Mouse (Mus musculus) heart, embryonic 13.5 days (tissue): ENCODE data around the gene Sae1. TPM values are rescaled to one million over a fixed set of nuclear protein-coding genes. Genes with fewer than 3 reads are reported as not detected.
A peak's percentile ranks its signal among the peaks of the same experiment; 100 is the strongest.
"Not testable (repeated sequence)": the region's sequence is repeated elsewhere in the genome, so short reads cannot be mapped to it uniquely, and the experiment has no call there.

Source experiments
- ATAC-seq: fragments of 200-750 bp; cut with Nextera tagmentation; 2 replicates; pipeline ENCODE4 v1.8.0; 2017; ENCODE audit warnings: moderate TSS enrichment; ENCODE audit not compliant: insufficient number of reproducible peaks, low FRiP score, low TSS enrichment; ENCODE audit errors: extremely low read depth
- H3K27ac ChIP-seq: fragments of 300-500 bp; sonication (generic); replicated peaks from 2 replicates; pipeline ENCODE4 v1.5.1; 2015; ENCODE audit warnings: moderate library complexity, mild to moderate bottlenecking, inconsistent platforms
- H3K27me3 ChIP-seq: fragments of 300-500 bp; sonication (generic); replicated peaks from 2 replicates; pipeline ENCODE4 v1.6.1; 2015; ENCODE audit warnings: mild to moderate bottlenecking, inconsistent platforms
- H3K36me3 ChIP-seq: fragments of 300-500 bp; sonication (generic); 2 replicates; pipeline ENCODE4 v1.6.1; 2015; ENCODE audit warnings: mild to moderate bottlenecking, inconsistent platforms
- H3K4me1 ChIP-seq: fragments of 300-500 bp; sonication (generic); 2 replicates; pipeline ENCODE4 v1.6.1; 2015; ENCODE audit warnings: inconsistent platforms
- H3K4me2 ChIP-seq: fragments of 300-500 bp; sonication (generic); 2 replicates; pipeline ENCODE4 v1.6.1; 2015; ENCODE audit warnings: inconsistent platforms, mild to moderate bottlenecking, moderate library complexity
- H3K4me3 ChIP-seq: fragments of 300-500 bp; sonication (generic); 2 replicates; pipeline ENCODE4 v1.5.1; 2015; ENCODE audit warnings: moderate library complexity, mild to moderate bottlenecking, inconsistent platforms
- H3K9ac ChIP-seq: fragments of 300-500 bp; sonication (generic); 2 replicates; pipeline ENCODE4 v1.6.1; 2015; ENCODE audit warnings: inconsistent platforms, mild to moderate bottlenecking, moderate library complexity
- H3K9me3 ChIP-seq: fragments of 300-500 bp; sonication (generic); 2 replicates; pipeline ENCODE4 v1.6.1; 2016; ENCODE audit warnings: inconsistent platforms
- WGBS: fragments of 180-500 bp; shearing (Covaris S2); methylation state at CpG from one replicate; pipeline ENCODE4 v1.1.7; 2015; ENCODE audit warnings: mixed read lengths; 5-methylcytosine and 5-hydroxymethylcytosine counted together
- polyA plus RNA-seq: library from polyadenylated mRNA; unstranded; fragments of >200 nt; fragmentation: Nextera tagmentation; extraction: Ambion mirVana; gene quantifications from 2 replicates; pipeline ENCODE4 v1.2.1, GENCODE M21; 2015

The Sae1 gene
- polyA plus RNA-seq, 1 experiment from 2014 or later = 210 TPM

- Histone ChIP-seq H3K27me3 (no peaks in the 10 kb centered on the region), H3K4me1 (peaks cover 45% of the 10 kb centered on the region), H3K36me3 (0 out of 2 replicates have a peak, but pooled peaks cover 2% of the 10 kb centered on the region), H3K4me2 (peak overlapping the region; percentile 92), H3K9ac (peak overlapping the region; percentile 100), H3K9me3 (no peaks in the 10 kb centered on the region), H3K27ac (peak overlapping the region; percentile 100), H3K4me3 (peak overlapping the region; percentile 95)
- no peak for ATAC-seq
- under 1% methylated on average over 17 of the region's 17 CpGs for WGBS
Measured at GRCm38 (mm10) chr7:16401991-16402431, 14.4 kb upstream of the Sae1 start.

GRCm38 (mm10) chr7:16400689-16401611 lies 13.3 kb upstream of the Sae1 start, which contains the start of gene Zc3h4:
Gene Zc3h4, plus strand, starts transcription at chr7:16400910.
- under 1% methylated on average over 79 of the region's 85 CpGs for WGBS
- no peaks in the 10 kb centered on the region for H3K36me3 ChIP-seq
- H3K27me3 ChIP-seq = no peaks in the 10 kb centered on the region

DNA sequence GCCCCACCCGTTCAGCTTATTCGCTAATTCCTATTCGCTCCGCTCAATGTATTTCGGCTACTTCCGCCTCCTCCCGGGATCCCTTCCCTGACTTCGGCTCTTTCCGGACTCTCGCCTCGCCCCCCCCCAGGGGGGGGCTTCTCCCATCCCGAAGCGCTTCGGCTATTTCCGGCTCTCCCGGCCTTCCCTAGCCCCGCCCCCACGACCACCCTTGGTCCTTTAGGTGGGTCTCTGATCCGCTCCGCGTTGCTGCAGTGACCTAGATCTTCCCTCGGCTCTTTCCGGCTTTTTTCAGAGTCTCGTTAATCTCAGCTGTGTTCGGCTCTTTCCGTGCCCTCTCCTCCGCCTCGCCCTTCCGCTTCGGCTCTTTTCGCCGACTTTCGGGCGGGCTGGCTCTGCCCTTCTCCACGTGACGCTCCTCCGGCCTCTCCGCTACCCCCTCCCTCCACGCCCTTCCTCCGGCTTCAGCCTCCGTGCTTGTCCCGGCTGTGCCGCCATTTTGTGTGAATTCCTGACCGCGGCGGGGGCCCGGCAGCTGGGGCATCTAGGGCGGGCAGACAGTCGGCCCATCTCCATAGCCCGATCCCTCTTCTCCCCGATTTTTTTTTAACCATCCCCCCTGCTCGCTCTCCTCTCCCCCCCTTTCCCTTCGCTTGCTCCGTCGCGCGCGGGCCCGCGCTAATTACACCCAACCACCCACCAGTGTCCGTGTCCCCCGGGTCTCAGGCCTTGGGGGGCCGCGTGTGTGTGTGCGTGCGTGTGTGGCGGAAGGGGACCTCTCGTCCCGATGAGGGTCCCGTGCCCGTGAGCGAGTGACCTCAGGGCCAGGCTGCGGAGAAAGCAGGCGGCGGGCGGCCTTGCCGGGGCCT lies 12.4 kb upstream of the Sae1 start:
- no peaks in the 10 kb centered on the region for H3K36me3 ChIP-seq
- peak; percentile 87 for ATAC-seq

More at GRCm38 (mm10) chr7:16400689-16401611, 13.3 kb upstream of the Sae1 start, which contains the start of gene Zc3h4:
- Histone ChIP-seq H3K4me2 (peak within 1 kb of the TSS; percentile 92), H3K4me1 (peaks cover 35% of the 10 kb centered on the region), H3K9me3 (no peaks in the 10 kb centered on the region), H3K27ac (peak within 1 kb of the TSS; percentile 100), H3K4me3 (peak within 1 kb of the TSS; percentile 95), H3K9ac (peak within 1 kb of the TSS; percentile 100)
- ATAC-seq = peak; percentile 29; the same call in 1 of the 2 replicates

GRCm38 (mm10) chr7:16399098-16399819 lies 11.7 kb upstream of the Sae1 start:
- peak; percentile 78 for ATAC-seq
- no peaks in the 10 kb centered on the region for H3K36me3 ChIP-seq
- no peaks in the 10 kb centered on the region for H3K27me3 ChIP-seq
- peak overlapping the region; percentile 100 for H3K27ac ChIP-seq
- H3K4me2 ChIP-seq = peak overlapping the region; percentile 92
- no peaks in the 10 kb centered on the region for H3K9me3 ChIP-seq
- peak overlapping the region; percentile 95 for H3K4me3 ChIP-seq
- H3K4me1 ChIP-seq = peaks cover 18% of the 10 kb centered on the region
- 2% methylated on average over 31 of the region's 31 CpGs for WGBS
- H3K9ac ChIP-seq = peak overlapping the region; percentile 100

More for the DNA sequence above, 12.4 kb upstream of the Sae1 start:
- peaks cover 26% of the 10 kb centered on the region for H3K4me1 ChIP-seq
- peak overlapping the region; percentile 100 for H3K9ac ChIP-seq
- H3K27ac ChIP-seq = peak overlapping the region; percentile 100
- peak overlapping the region; percentile 92 for H3K4me2 ChIP-seq
- H3K27me3 ChIP-seq = no peaks in the 10 kb centered on the region
- no peaks in the 10 kb centered on the region for H3K9me3 ChIP-seq
- peak overlapping the region; percentile 95 for H3K4me3 ChIP-seq
- WGBS = under 1% methylated on average over 71 of the region's 77 CpGs

- H3K27me3 ChIP-seq = no peaks in the 10 kb centered on the region
- peak overlapping the region; percentile 95 for H3K4me3 ChIP-seq
- peak overlapping the region; percentile 100 for H3K27ac ChIP-seq
- ATAC-seq = no peak
- H3K4me2 ChIP-seq = peak overlapping the region; percentile 92
- no peaks in the 10 kb centered on the region for H3K36me3 ChIP-seq
- peaks cover 13% of the 10 kb centered on the region for H3K4me1 ChIP-seq
- no peaks in the 10 kb centered on the region for H3K9me3 ChIP-seq
- 43% methylated on average over 3 of the region's 3 CpGs for WGBS
- H3K9ac ChIP-seq = peak overlapping the region; percentile 100
Measured at GRCm38 (mm10) chr7:16398387-16399050, 10.9 kb upstream of the Sae1 start.

DNA sequence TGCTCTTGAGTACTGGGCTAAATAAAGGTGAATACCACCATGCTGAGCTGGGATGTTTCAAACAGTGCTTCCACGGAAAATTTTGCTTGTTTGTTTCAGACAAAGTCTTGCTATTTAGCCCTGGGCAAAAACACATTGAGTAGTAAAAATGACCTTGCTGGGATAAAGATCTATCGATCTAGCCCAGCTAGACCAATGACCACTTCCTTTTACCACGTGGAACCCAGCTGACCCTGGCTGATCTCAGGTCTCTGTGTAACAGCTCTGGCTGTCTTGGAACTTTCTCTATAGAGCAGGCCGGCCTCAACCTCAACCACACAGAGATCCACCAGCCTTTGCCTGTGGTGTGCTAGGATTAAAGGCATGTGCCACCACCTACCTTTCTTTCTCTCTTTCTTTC lies 9.9 kb upstream of the Sae1 start:
- Histone ChIP-seq H3K9me3 (no peaks in the 10 kb centered on the region), H3K27me3 (no peaks in the 10 kb centered on the region), H3K9ac (no peak overlapping the region), H3K4me3 (no peak overlapping the region), H3K36me3 (no peaks in the 10 kb centered on the region), H3K4me1 (peaks cover 7% of the 10 kb centered on the region), H3K4me2 (no peak overlapping the region), H3K27ac (no peak overlapping the region; the same call in 1 of the 2 replicates)
- 63% methylated on average over 4 of the region's 4 CpGs for WGBS
- no peak for ATAC-seq

GRCm38 (mm10) chr7:16395944-16396343 lies 8.3 kb upstream of the Sae1 start:
- Histone ChIP-seq H3K27me3 (no peaks in the 10 kb centered on the region), H3K4me1 (peaks cover 7% of the 10 kb centered on the region), H3K36me3 (no peaks in the 10 kb centered on the region), H3K4me3 (no peak overlapping the region), H3K4me2 (no peak overlapping the region), H3K27ac (no peak overlapping the region), H3K9ac (no peak overlapping the region), H3K9me3 (no peaks in the 10 kb centered on the region)
- ATAC-seq = no peak
- WGBS = 3% methylated on average over 2 of the region's 2 CpGs

GRCm38 (mm10) chr7:16392923-16393322 lies 5.3 kb upstream of the Sae1 start:
- WGBS = 39% methylated on average over 4 of the region's 4 CpGs
- Histone ChIP-seq H3K4me1 (peaks cover 4% of the 10 kb centered on the region), H3K9me3 (no peaks in the 10 kb centered on the region), H3K36me3 (no peaks in the 10 kb centered on the region), H3K4me2 (no peak overlapping the region), H3K27ac (no peak overlapping the region), H3K4me3 (no peak overlapping the region), H3K27me3 (no peaks in the 10 kb centered on the region), H3K9ac (no peak overlapping the region)
- no peak for ATAC-seq

DNA sequence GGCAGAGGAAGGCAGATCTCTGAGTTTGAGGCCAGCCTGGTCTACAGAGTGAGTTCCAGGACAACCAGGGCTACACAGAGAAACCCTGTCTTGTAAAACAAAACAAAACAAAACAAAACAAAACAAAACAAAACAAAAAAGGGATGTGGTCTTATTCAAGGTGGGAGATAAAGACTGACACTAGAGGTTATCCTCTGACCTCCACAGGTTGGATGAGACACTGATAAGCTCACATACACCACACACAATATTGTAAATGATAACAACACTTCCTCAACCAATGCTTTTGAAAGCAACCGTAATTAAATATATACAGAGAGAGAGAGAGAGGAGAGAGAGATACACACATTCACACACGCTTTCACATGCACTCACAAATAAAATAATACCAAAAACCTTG lies 2.3 kb upstream of the Sae1 start:
- ATAC-seq, H3K9me3 ChIP-seq, H3K27ac ChIP-seq, H3K27me3 ChIP-seq, H3K9ac ChIP-seq, H3K36me3 ChIP-seq, H3K4me3 ChIP-seq, H3K4me2 ChIP-seq: not testable (repeated sequence)
- 71% methylated on average over 2 of the region's 2 CpGs for WGBS
- H3K4me1 ChIP-seq = peaks cover 28% of the 10 kb centered on the region

DNA sequence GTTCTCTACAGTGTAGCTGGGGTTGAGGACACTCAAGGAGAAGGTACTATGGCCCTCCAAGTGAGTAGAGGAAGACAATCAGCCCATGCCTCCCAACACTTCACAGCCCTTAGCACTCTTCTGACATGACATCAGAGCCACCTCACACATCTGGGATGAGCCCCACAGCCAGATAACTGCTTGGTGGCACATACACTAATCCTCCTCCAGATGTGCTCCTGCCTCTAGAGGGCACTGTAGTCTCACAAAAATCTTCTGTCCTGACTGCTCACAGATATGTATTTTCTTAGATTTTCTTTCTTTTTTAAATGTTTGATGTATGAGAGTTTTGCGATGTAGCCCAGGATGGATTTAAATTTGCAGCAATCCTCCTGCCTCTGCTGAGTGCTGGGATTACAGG lies 11.1 kb downstream of the Sae1 start:
- no peak for ATAC-seq
- H3K36me3 ChIP-seq = peaks cover 77% of the 10 kb centered on the region
- no peaks in the 10 kb centered on the region for H3K9me3 ChIP-seq
- H3K27ac ChIP-seq = no peak overlapping the region
- H3K9ac ChIP-seq = no peak overlapping the region
- no peak overlapping the region for H3K4me2 ChIP-seq
- H3K27me3 ChIP-seq = no peaks in the 10 kb centered on the region
- H3K4me1 ChIP-seq = no peaks in the 10 kb centered on the region
- no peak overlapping the region for H3K4me3 ChIP-seq
- 97% methylated on average over 1 of the region's 1 CpGs for WGBS
